Mouse (Mus musculus) CH12.LX (cell line): ENCODE data around the gene Bscl2. TPM values are rescaled to one million over a fixed set of nuclear protein-coding genes. Genes with fewer than 3 reads are reported as not detected.

Experiments
- DNase-seq: peaks from one replicate; pipeline ENCODE4 v3.0.0-alpha.2; 2013; ENCODE audit errors: extremely low read depth
- H3K27ac ChIP-seq: 2 replicates; pipeline ENCODE4 v1.5.1; 2012; ENCODE audit warnings: low read depth, mild to moderate bottlenecking, control low read depth, moderate library complexity; ENCODE audit not compliant: insufficient read depth
- H3K27me3 ChIP-seq: replicated peaks from 2 replicates; pipeline ENCODE3; 2012; ENCODE audit warnings: inconsistent platforms
- H3K36me3 ChIP-seq, 2 experiments: replicated peaks in 1 of 2; 2 replicates each; pipeline versions ENCODE3 to v1.6.1; 2012; ENCODE audit warnings: inconsistent platforms in 1 of 2, low read length in 1 of 2, mild to moderate bottlenecking in 1 of 2, mixed read lengths in 1 of 2, moderate library complexity in 1 of 2; ENCODE audit not compliant: control insufficient read depth in 1 of 2, insufficient read depth in 1 of 2
- H3K4me1 ChIP-seq, 2 experiments: 2 replicates each; pipeline ENCODE4 v1.6.1; 2012; ENCODE audit warnings: inconsistent platforms in 1 of 2, moderate library complexity in 1 of 2; ENCODE audit not compliant: insufficient read depth in 2 of 2, control insufficient read depth in 1 of 2
- H3K4me2 ChIP-seq: 2 replicates; pipeline ENCODE4 v1.6.1; 2012; ENCODE audit warnings: low read depth, mild to moderate bottlenecking, control low read depth; ENCODE audit not compliant: poor library complexity, insufficient read depth, severe bottlenecking
- H3K4me3 ChIP-seq, 3 experiments: fragments of 150-350 bp in 1 of 3; sonication (generic) in 1 of 3; replicated peaks in 1 of 3; 2 replicates each; pipeline versions ENCODE3 to v1.5.1; 2011 to 2012; ENCODE audit warnings: low read depth in 2 of 3, low read length in 2 of 3, mild to moderate bottlenecking in 2 of 3, moderate library complexity in 2 of 3, control low read depth in 1 of 3, improper control_type of control experiment in 1 of 3, inconsistent platforms in 1 of 3, mixed read lengths in 1 of 3; ENCODE audit not compliant: poor library complexity in 1 of 3
- H3K79me2 ChIP-seq: replicated peaks from 2 replicates; pipeline ENCODE4 v1.6.1; 2012; ENCODE audit warnings: mild to moderate bottlenecking, moderate library complexity; ENCODE audit not compliant: control insufficient read depth, poor library complexity, insufficient read depth, severe bottlenecking; ENCODE audit errors: extremely low read depth
- H3K9ac ChIP-seq: 2 replicates; pipeline ENCODE4 v1.6.1; 2012; ENCODE audit warnings: low read depth, mild to moderate bottlenecking, control low read depth, moderate library complexity; ENCODE audit not compliant: insufficient read depth
- H3K9me3 ChIP-seq: replicated peaks from 2 replicates; pipeline ENCODE3; 2012; ENCODE audit warnings: low read length, inconsistent platforms, mixed read lengths
- BHLHE40 ChIP-seq: IDR thresholded peaks from 2 replicates; pipeline ENCODE4 v1.6.1; 2011; ENCODE audit warnings: mild to moderate bottlenecking, low read depth, low read length, improper control_type of control experiment
- CHD1 ChIP-seq: IDR thresholded peaks from 2 replicates; pipeline ENCODE4 v1.6.1; 2012; ENCODE audit warnings: low read depth, low read length, improper control_type of control experiment, inconsistent platforms
- CHD2 ChIP-seq: IDR thresholded peaks from 2 replicates; pipeline ENCODE4 v1.6.1; 2011; ENCODE audit warnings: low read length, improper control_type of control experiment
- CTCF ChIP-seq, 2 experiments: IDR thresholded peaks in 1 of 2; conservative IDR thresholded peaks in 1 of 2; 2 replicates each; pipeline ENCODE4 v1.5.1; 2011 to 2012; ENCODE audit warnings: low read depth in 2 of 2, low read length in 2 of 2, improper control_type of control experiment in 1 of 2, inconsistent platforms in 1 of 2, mild to moderate bottlenecking in 1 of 2, moderate library complexity in 1 of 2
- E2F4 ChIP-seq: IDR thresholded peaks from 2 replicates; pipeline ENCODE4 v1.6.1; 2011; ENCODE audit warnings: low read depth, low read length, improper control_type of control experiment; ENCODE audit not compliant: insufficient replicate concordance
- ELF1 ChIP-seq: IDR thresholded peaks from 2 replicates; pipeline ENCODE4 v1.6.1; 2014; ENCODE audit warnings: low read depth, mild to moderate bottlenecking, inconsistent platforms, low read length, improper control_type of control experiment
- EP300 ChIP-seq: IDR thresholded peaks from 2 replicates; pipeline ENCODE4 v1.6.1; 2011; ENCODE audit warnings: low read length, improper control_type of control experiment
- ETS1 ChIP-seq: conservative IDR thresholded peaks from 2 replicates; pipeline ENCODE4 v1.6.1; 2012; ENCODE audit warnings: low read depth, mild to moderate bottlenecking, inconsistent platforms, low read length, improper control_type of control experiment, moderate library complexity
- GABPA ChIP-seq: IDR thresholded peaks from 2 replicates; pipeline ENCODE4 v1.6.1; 2012; ENCODE audit warnings: low read depth, low read length, improper control_type of control experiment, inconsistent platforms; ENCODE audit not compliant: insufficient replicate concordance
- HCFC1 ChIP-seq: IDR thresholded peaks from 2 replicates; pipeline ENCODE4 v1.6.1; 2012; ENCODE audit warnings: low read depth, mild to moderate bottlenecking, inconsistent platforms, low read length, improper control_type of control experiment
- IRF4 ChIP-seq: IDR thresholded peaks from 2 replicates; pipeline ENCODE4 v1.6.1; 2014; ENCODE audit warnings: low read depth, mild to moderate bottlenecking, inconsistent platforms, low read length, improper control_type of control experiment
- JUN ChIP-seq: IDR thresholded peaks from 2 replicates; pipeline ENCODE4 v1.6.1; 2011; ENCODE audit warnings: low read depth, mild to moderate bottlenecking, low read length, improper control_type of control experiment, moderate library complexity; ENCODE audit not compliant: insufficient read depth
- JUND ChIP-seq: conservative IDR thresholded peaks from 2 replicates; pipeline ENCODE4 v1.6.1; 2011; ENCODE audit warnings: low read depth, low read length, improper control_type of control experiment
- KAT2A ChIP-seq: IDR thresholded peaks from 2 replicates; pipeline ENCODE4 v1.6.1; 2012; ENCODE audit warnings: low read length, improper control_type of control experiment, inconsistent platforms; ENCODE audit not compliant: insufficient replicate concordance
- MAFK ChIP-seq: IDR thresholded peaks from 2 replicates; pipeline ENCODE4 v1.6.1; 2011; ENCODE audit warnings: low read length, improper control_type of control experiment; ENCODE audit not compliant: insufficient replicate concordance
- MAX ChIP-seq: IDR thresholded peaks from 2 replicates; pipeline ENCODE4 v1.6.1; 2011; ENCODE audit warnings: low read length, improper control_type of control experiment
- MAZ ChIP-seq: IDR thresholded peaks from 2 replicates; pipeline ENCODE4 v1.6.1; 2012; ENCODE audit warnings: low read depth, mild to moderate bottlenecking, inconsistent platforms, low read length, improper control_type of control experiment, moderate library complexity
- MEF2A ChIP-seq: IDR thresholded peaks from 2 replicates; pipeline ENCODE4 v1.6.1; 2014; ENCODE audit warnings: low read depth, mild to moderate bottlenecking, inconsistent platforms, low read length, improper control_type of control experiment, borderline replicate concordance
- MXI1 ChIP-seq: IDR thresholded peaks from 2 replicates; pipeline ENCODE4 v1.6.1; 2011; ENCODE audit warnings: mild to moderate bottlenecking, low read depth, low read length, improper control_type of control experiment
- MYC ChIP-seq: IDR thresholded peaks from 2 replicates; pipeline ENCODE4 v1.6.1; 2011; ENCODE audit warnings: low read depth, mild to moderate bottlenecking, improper control_type of control experiment, low read length
- NELFE ChIP-seq: IDR thresholded peaks from 2 replicates; pipeline ENCODE4 v1.6.1; 2011; ENCODE audit warnings: low read depth, low read length, improper control_type of control experiment
- NRF1 ChIP-seq: IDR thresholded peaks from 2 replicates; pipeline ENCODE4 v1.6.1; 2014; ENCODE audit warnings: low read depth, mild to moderate bottlenecking, inconsistent platforms, low read length, improper control_type of control experiment, moderate library complexity
- PAX5 ChIP-seq: IDR thresholded peaks from 2 replicates; pipeline ENCODE4 v1.6.1; 2012; ENCODE audit warnings: low read length, inconsistent platforms, mixed read lengths
- POLR2A ChIP-seq: IDR thresholded peaks from 2 replicates; pipeline ENCODE4 v1.6.1; 2011; ENCODE audit warnings: low read depth, mild to moderate bottlenecking, improper control_type of control experiment, low read length
- POLR2AphosphoS2 ChIP-seq: IDR thresholded peaks from 2 replicates; pipeline ENCODE4 v1.6.1; 2011; ENCODE audit warnings: low read depth, low read length, improper control_type of control experiment
- RAD21 ChIP-seq: IDR thresholded peaks from 2 replicates; pipeline ENCODE4 v1.6.1; 2011; ENCODE audit warnings: low read depth, mild to moderate bottlenecking, low read length, improper control_type of control experiment, moderate library complexity
- RCOR1 ChIP-seq: conservative IDR thresholded peaks from 2 replicates; pipeline ENCODE4 v1.6.1; 2012; ENCODE audit warnings: low read depth, mild to moderate bottlenecking, inconsistent platforms, low read length, improper control_type of control experiment
- SIN3A ChIP-seq: IDR thresholded peaks from 2 replicates; pipeline ENCODE4 v1.6.1; 2012; ENCODE audit warnings: low read length, improper control_type of control experiment, inconsistent platforms
- SMC3 ChIP-seq: IDR thresholded peaks from 2 replicates; pipeline ENCODE4 v1.6.1; 2011; ENCODE audit warnings: low read depth, low read length, improper control_type of control experiment
- TBP ChIP-seq: conservative IDR thresholded peaks from 2 replicates; pipeline ENCODE4 v1.6.1; 2011; ENCODE audit warnings: low read depth, low read length, improper control_type of control experiment
- TCF12 ChIP-seq: IDR thresholded peaks from 2 replicates; pipeline ENCODE4 v1.6.1; 2014; ENCODE audit warnings: low read depth, mild to moderate bottlenecking, inconsistent platforms, low read length, improper control_type of control experiment
- UBTF ChIP-seq: IDR thresholded peaks from 2 replicates; pipeline ENCODE4 v1.6.1; 2012; ENCODE audit warnings: low read depth, mild to moderate bottlenecking, inconsistent platforms, low read length, improper control_type of control experiment, moderate library complexity
- USF1 ChIP-seq: IDR thresholded peaks from 2 replicates; pipeline ENCODE4 v1.6.1; 2014; ENCODE audit warnings: low read depth, mild to moderate bottlenecking, inconsistent platforms, low read length, improper control_type of control experiment
- USF2 ChIP-seq: conservative IDR thresholded peaks from 2 replicates; pipeline ENCODE4 v1.6.1; 2011; ENCODE audit warnings: low read depth, low read length, improper control_type of control experiment
- ZC3H11A ChIP-seq: IDR thresholded peaks from 2 replicates; pipeline ENCODE4 v1.6.1; 2012; ENCODE audit warnings: low read depth, mild to moderate bottlenecking, inconsistent platforms, low read length, improper control_type of control experiment
- ZKSCAN1 ChIP-seq: IDR thresholded peaks from 2 replicates; pipeline ENCODE4 v1.6.1; 2012; ENCODE audit warnings: low read depth, inconsistent platforms, low read length, improper control_type of control experiment, borderline replicate concordance
- ZMIZ1 ChIP-seq: IDR thresholded peaks from 2 replicates; pipeline ENCODE4 v1.6.1; 2012; ENCODE audit warnings: low read depth, mild to moderate bottlenecking, inconsistent platforms, low read length, improper control_type of control experiment
- ZNF384 ChIP-seq: IDR thresholded peaks from 2 replicates; pipeline ENCODE4 v1.6.1; 2012; ENCODE audit warnings: low read depth, low read length, improper control_type of control experiment, inconsistent platforms
- dilution Hi-C: fragments of 300-500 bp; cut with MboI; formaldehyde crosslinking; loops from 2 replicates; pipeline ENCODE4 v1.14.3; 2020; ENCODE audit warnings: low sequenced_read_pairs; ENCODE audit not compliant: extremely low pct_unique_long_range_greater_than_20kb, extremely low pct_ligation_motif_present
- in situ Hi-C: fragments of 300-500 bp; cut with MboI; formaldehyde crosslinking; loops from 3 replicates; pipeline ENCODE4 v1.14.3; 2019; ENCODE audit warnings: low sequenced_read_pairs, low pct_ligation_motif_present, low pct_unique_long_range_greater_than_20kb, mixed read lengths
- polyA plus RNA-seq: library from polyadenylated mRNA; unstranded; fragments of >175 nt; gene quantifications from 2 replicates; pipeline ENCODE4 v1.2.1, GENCODE M21; 2012; ENCODE audit warnings: low read depth; ENCODE audit not compliant: insufficient read length
- total RNA-seq, 2 experiments: library from RNA; depleted of rRNA; stranded (reverse); fragments of 300-350 nt in 1 of 2; fragments of >200 nt in 1 of 2; gene quantifications; 2 replicates each; pipeline ENCODE4 v1.2.3; 2012 to 2014

Bscl2 gene
- total and polyA plus RNA-seq, 3 experiments = 30.9 to 117 (median 51.6) TPM

DNA sequence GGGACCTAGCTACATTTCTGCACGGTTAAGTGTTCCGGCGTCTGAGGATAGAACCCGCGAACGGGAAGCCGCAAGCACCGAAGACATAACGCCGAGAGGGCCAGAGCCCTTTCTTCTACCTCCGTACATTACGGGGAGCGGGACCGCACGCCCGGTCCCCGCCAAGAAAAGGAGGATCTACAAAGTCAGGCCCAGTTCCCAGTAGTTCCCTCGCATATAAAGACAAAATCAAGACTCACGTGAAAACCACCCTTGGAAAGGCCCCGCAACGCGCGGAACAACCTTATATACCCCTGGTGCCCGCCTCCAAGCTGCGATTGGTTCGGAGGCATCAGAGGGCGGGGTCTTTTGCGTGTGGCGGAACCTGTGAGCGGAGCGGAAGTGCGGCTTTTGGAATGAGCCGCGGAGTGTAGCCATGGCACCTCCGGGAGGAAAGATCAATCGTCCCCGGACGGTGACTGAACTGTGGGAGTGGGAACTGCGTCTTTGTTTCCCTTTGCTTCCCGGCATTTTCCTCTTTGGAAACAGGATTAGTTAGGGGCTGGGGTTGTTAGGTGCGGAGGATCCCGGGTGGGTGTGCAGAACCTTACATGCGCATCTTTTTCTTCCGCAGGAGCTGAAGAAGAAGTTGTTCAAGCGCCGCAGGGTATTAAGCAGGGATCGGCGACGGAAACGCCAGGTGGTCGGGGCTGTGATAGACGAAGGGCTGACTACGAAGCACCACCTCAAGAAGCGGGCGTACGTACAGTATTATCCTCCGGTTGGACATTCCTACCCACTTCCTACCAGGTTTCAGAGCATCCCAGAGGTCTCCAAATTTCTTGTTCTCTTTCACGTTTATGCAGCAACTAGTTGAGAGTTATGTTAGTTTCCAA, 51.5 kb downstream of the Bscl2 start, which contains the start of the genes 1810009A15Rik and Gm49416:
1810009A15Rik (plus strand) TSS at position 343 of the 875 bp plus-strand sequence.
Gm49416 (plus strand) TSS at position 416 of the 875 bp plus-strand sequence.
- Histone ChIP-seq H3K4me1 (peaks cover 0 to 30% of the 10 kb centered on the region in 2 experiments; a peak in 2 of 4 replicates), H3K27me3 (no peaks in the 10 kb centered on the region), H3K79me2 (peaks cover 35% of the 10 kb centered on the region), H3K4me3 (peak within 1 kb of the TSS; percentile 72 to 81 (median 77)), H3K4me2 (peak within 1 kb of the TSS; percentile 66), H3K36me3 (peaks cover 14 to 22% of the 10 kb centered on the region in 2 experiments), H3K9me3 (no peaks in the 10 kb centered on the region), H3K27ac (peak within 1 kb of the TSS; percentile 50; the same call in 1 of the 2 replicates), H3K9ac (peak within 1 kb of the TSS; percentile 95)
- TF ChIP-seq MAX (peak; percentile 82), MAZ (peak; percentile 14; the same call in 1 of the 2 replicates), CHD1 (no peak; the same call in 1 of the 2 replicates), HCFC1 (peak; percentile 81), TCF12 (peak; percentile 93), MAFK (no peak), UBTF (no peak), USF1 (no peak), JUN (no peak), SMC3 (no peak), RAD21 (no peak), PAX5 (no peak), MYC (peak; percentile 74; the same call in 1 of the 2 replicates), USF2 (no peak), ELF1 (peak; percentile 91), POLR2A (peak; percentile 99), POLR2AphosphoS2 (peak; percentile 96), EP300 (no peak), NELFE (peak; percentile 99), ZNF384 (no peak), KAT2A (peak; percentile 67; the same call in 1 of the 2 replicates), E2F4 (peak; percentile 52; the same call in 1 of the 2 replicates), GABPA (no peak), JUND (no peak), IRF4 (no peak), NRF1 (peak; percentile 42), MEF2A (peak; percentile 63), RCOR1 (no peak; the same call in 1 of the 2 replicates), MXI1 (peak; percentile 89), SIN3A (peak; percentile 95), CTCF (conservative IDR thresholded peaks at IDR 0.05 in 1 of 2, IDR thresholded peaks at IDR 0.05 in 1 of 2; ENCODE audit: low read depth in 2 of 2, low read length in 2 of 2) (no peak), ETS1 (0 out of 2 replicates have a peak, but pooled peaks have one; percentile 30), TBP (peak; percentile 98), BHLHE40 (peak; percentile 90), ZC3H11A (no peak), CHD2 (no peak), ZKSCAN1 (no peak), ZMIZ1 (peak; percentile 97)
- peak; percentile 97 for DNase-seq
- in situ Hi-C loops (no loop called here), dilution Hi-C loops (no loop called here)
